Mouse (Mus musculus) forebrain, embryonic 13.5 days (tissue): ENCODE data around the gene Rangap1. TPM values are rescaled to one million over a fixed set of nuclear protein-coding genes. Genes with fewer than 3 reads are reported as not detected.
A peak's percentile ranks its signal among the peaks of the same experiment; 100 is the strongest.
"Not testable (repeated sequence)": the region's sequence is repeated elsewhere in the genome, so short reads cannot be mapped to it uniquely, and the experiment has no call there.

ENCODE experiments used
- ATAC-seq: fragments of 200-750 bp; cut with Nextera tagmentation; 2 replicates; pipeline ENCODE4 v1.8.0; 2017
- H3K27ac ChIP-seq: fragments of 300-500 bp; sonication (generic); 2 replicates; pipeline ENCODE4 v1.5.1; 2015; ENCODE audit warnings: inconsistent platforms, mild to moderate bottlenecking, moderate library complexity
- H3K27me3 ChIP-seq: fragments of 300-500 bp; sonication (generic); 2 replicates; pipeline ENCODE4 v1.6.1; 2015; ENCODE audit warnings: mild to moderate bottlenecking, inconsistent platforms
- H3K36me3 ChIP-seq: fragments of 300-500 bp; sonication (generic); 2 replicates; pipeline ENCODE4 v1.6.1; 2015; ENCODE audit warnings: mild to moderate bottlenecking, inconsistent platforms; ENCODE audit not compliant: poor library complexity, severe bottlenecking
- H3K4me1 ChIP-seq: fragments of 300-500 bp; sonication (generic); 2 replicates; pipeline ENCODE4 v1.6.1; 2015; ENCODE audit warnings: inconsistent platforms
- H3K4me2 ChIP-seq: fragments of 300-500 bp; sonication (generic); 2 replicates; pipeline ENCODE4 v1.6.1; 2015; ENCODE audit warnings: inconsistent platforms, mild to moderate bottlenecking, moderate library complexity
- H3K4me3 ChIP-seq: fragments of 300-500 bp; sonication (generic); 2 replicates; pipeline ENCODE4 v1.5.1; 2015; ENCODE audit warnings: mild to moderate bottlenecking, inconsistent platforms
- H3K9ac ChIP-seq: fragments of 300-500 bp; sonication (generic); 2 replicates; pipeline ENCODE4 v1.6.1; 2015; ENCODE audit warnings: mild to moderate bottlenecking, inconsistent platforms
- H3K9me3 ChIP-seq: fragments of 300-500 bp; sonication (generic); replicated peaks from 2 replicates; pipeline ENCODE4 v1.6.1; 2016; ENCODE audit warnings: inconsistent platforms
- WGBS: fragments of 180-500 bp; shearing (Covaris S2); methylation state at CpG from one replicate; pipeline ENCODE4 v1.1.7; 2015; 5-methylcytosine and 5-hydroxymethylcytosine counted together
- polyA plus RNA-seq: library from polyadenylated mRNA; unstranded; fragments of >200 nt; fragmentation: Nextera tagmentation; extraction: Ambion mirVana; gene quantifications from 2 replicates; pipeline ENCODE4 v1.2.1, GENCODE M21; 2015

Rangap1 gene
- polyA plus RNA-seq, 1 experiment from 2014 or later: 141 TPM

DNA sequence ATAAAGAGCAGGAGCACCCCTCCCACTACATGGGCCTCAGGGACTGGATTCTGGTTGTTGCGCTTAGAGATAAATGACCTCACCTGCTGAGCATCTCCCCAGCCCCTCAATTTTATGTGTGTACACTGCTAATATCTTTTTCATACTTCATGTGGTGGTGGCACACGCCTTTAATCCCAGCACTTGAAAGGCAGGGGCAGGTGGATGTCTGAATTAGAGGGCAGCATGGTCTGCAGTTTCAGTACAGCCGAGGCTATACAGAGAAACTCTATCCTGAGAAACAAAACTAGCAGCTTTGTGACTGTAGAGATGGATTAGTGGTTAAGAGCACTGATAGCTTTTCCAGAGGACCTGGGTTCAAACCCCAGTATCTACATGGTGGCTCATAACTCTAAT lies 42.2 kb downstream of the Rangap1 start:
- peaks cover 59% of the 10 kb centered on the region for H3K36me3 ChIP-seq
- WGBS: 91% methylated on average over 3 of the region's 3 CpGs
- H3K4me3 ChIP-seq: no peak overlapping the region
- no peak overlapping the region for H3K4me2 ChIP-seq
- no peak overlapping the region for H3K27ac ChIP-seq
- no peak overlapping the region for H3K9ac ChIP-seq
- no peaks in the 10 kb centered on the region for H3K4me1 ChIP-seq
- ATAC-seq: no peak
- H3K27me3 ChIP-seq: no peaks in the 10 kb centered on the region
- H3K9me3 ChIP-seq: no peaks in the 10 kb centered on the region

DNA sequence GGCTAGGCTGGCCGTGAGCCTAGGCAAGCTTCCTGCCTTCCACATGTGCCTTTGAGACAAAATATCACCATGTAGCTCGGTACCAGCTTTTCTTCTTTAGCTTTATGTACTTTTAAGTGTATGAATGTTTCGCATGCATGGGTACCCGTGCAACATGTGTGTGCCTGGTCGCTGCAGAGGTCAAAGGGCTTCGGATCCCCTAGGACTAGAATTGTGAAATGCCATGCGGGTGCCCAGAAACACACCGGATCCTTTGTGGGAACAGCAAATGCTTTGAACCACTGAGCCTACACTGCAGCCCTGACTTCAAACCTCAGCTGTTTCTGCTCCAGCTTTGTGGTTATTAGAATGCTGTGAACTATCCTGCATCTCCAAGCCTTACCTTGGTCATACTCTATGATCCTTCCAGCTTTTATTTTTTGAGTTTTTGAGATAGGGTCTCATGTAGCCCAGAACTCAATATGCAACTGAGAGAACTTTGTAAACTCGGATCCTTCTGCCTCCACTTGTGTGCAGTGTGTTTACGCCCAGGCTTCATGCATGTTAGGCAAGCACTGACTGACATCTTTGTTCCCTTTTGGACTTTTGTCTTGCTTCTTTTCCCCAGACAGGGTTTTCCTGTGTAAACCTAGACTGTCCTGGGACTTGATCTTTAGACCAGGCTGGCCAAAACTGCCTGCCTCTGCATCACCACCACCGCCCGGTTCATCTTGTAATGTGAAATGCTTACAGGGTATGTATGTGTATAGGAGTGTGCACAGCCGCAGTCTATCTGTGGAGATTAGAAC lies 42.8 kb downstream of the Rangap1 start:
- no peak overlapping the region for H3K27ac ChIP-seq
- no peak overlapping the region for H3K4me2 ChIP-seq
- no peak overlapping the region for H3K9ac ChIP-seq
- no peak overlapping the region for H3K4me3 ChIP-seq
- WGBS: 91% methylated on average over 13 of the region's 13 CpGs
- no peaks in the 10 kb centered on the region for H3K4me1 ChIP-seq
- no peaks in the 10 kb centered on the region for H3K27me3 ChIP-seq
- H3K9me3 ChIP-seq: no peaks in the 10 kb centered on the region
- ATAC-seq: no peak
- peaks cover 53% of the 10 kb centered on the region for H3K36me3 ChIP-seq

DNA sequence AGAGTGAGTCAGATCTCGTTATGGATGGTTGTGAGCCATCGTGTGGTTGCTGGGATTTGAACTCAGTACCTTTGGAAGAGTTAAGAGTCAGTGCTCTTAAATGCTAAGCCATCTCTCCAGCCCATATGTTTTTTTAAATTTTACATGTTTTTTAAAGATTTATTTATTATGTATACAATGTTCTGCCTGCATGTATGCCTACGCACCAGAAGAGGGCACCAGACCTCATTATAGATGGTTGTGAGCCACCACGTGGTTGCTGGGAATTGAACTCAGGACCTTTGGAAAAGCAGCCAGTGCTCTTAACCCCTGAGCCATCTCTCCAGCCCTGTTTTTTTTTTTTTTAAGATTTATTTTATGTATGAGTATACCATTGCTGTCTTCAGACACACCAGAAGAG lies 44.0 kb downstream of the Rangap1 start:
- H3K27me3 ChIP-seq, H3K4me1 ChIP-seq, ATAC-seq, H3K4me2 ChIP-seq, H3K27ac ChIP-seq, H3K4me3 ChIP-seq, H3K9me3 ChIP-seq, H3K9ac ChIP-seq: not testable (repeated sequence)
- H3K36me3 ChIP-seq: peaks cover 44% of the 10 kb centered on the region
- 77% methylated on average over 4 of the region's 4 CpGs for WGBS

DNA sequence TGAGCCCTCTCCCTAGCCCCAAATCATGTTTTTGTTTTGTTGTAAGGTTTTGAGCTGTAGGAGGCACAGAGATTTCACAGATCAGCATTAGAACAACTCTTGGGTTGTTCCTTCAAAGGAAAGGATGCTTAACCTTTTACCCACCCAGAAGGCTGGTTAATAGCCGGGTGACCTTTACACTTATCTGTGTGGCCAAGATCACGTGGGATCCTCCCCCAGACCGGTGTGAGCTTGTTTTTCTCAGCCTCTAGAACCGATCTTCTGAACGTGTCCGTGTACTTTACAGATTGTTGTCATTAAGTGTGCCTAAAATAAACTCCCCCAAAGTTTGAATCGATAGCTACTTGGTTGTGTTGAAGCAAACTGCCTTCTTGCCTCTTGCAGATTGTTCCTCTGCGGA lies 44.7 kb downstream of the Rangap1 start:
- Histone ChIP-seq H3K4me1 (no peaks in the 10 kb centered on the region), H3K4me2 (no peak overlapping the region), H3K4me3 (no peak overlapping the region), H3K9ac (no peak overlapping the region), H3K36me3 (peaks cover 36% of the 10 kb centered on the region), H3K9me3 (no peaks in the 10 kb centered on the region), H3K27me3 (peaks cover 11% of the 10 kb centered on the region), H3K27ac (no peak overlapping the region)
- WGBS: 88% methylated on average over 8 of the region's 8 CpGs
- no peak for ATAC-seq

DNA sequence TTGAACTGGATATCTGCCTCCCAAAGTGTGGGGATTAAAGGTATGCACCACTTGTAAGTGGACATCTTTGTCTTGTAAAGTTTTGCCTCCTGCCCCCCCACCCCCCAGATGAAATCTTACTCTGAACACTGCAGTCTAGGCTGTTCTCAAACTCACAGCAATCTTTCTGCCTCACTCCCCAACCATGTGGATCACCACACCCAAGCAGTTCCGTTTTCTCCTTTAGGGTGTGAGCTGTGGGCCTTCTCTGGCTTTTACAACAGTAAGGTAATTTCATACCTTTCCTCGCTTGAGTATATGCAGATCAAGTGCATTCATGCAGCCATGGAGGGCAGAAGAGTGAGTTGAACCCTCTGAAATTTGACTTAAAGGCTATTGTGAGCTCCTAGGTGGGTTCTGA lies 45.2 kb downstream of the Rangap1 start:
- no peak overlapping the region for H3K9ac ChIP-seq
- no peak overlapping the region for H3K27ac ChIP-seq
- H3K4me1 ChIP-seq: no peaks in the 10 kb centered on the region
- ATAC-seq: no peak
- H3K9me3 ChIP-seq: no peaks in the 10 kb centered on the region
- 72% methylated on average over 2 of the region's 2 CpGs for WGBS
- H3K36me3 ChIP-seq: peaks cover 32% of the 10 kb centered on the region
- H3K4me3 ChIP-seq: no peak overlapping the region
- H3K27me3 ChIP-seq: peaks cover 15% of the 10 kb centered on the region
- H3K4me2 ChIP-seq: no peak overlapping the region

DNA sequence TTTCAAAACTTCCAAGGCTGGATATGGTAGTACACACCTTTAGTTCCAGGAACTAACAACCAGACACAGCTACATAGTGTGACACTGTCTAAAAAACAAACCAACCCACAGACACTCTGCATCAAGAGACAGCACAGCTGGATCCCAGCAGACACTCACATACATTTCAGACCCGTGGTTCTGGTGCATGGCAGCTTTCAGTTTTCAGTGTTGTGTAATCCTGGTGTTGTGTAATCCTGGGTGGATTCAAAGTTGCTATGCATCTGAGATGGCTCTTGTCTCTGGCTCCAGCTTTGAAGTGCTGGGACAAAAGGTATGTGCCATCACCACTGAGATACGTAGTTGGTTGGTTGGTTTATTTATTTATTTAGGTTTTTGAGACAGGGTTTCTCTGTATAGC lies 46.8 kb downstream of the Rangap1 start:
- Histone ChIP-seq H3K9ac (no peak overlapping the region), H3K4me1 (peaks cover 13% of the 10 kb centered on the region), H3K9me3 (no peaks in the 10 kb centered on the region), H3K4me2 (no peak overlapping the region), H3K27me3 (peaks cover 31% of the 10 kb centered on the region), H3K36me3 (peaks cover 16% of the 10 kb centered on the region), H3K4me3 (no peak overlapping the region), H3K27ac (no peak overlapping the region)
- no peak for ATAC-seq
- WGBS: 74% methylated on average over 2 of the region's 2 CpGs

DNA sequence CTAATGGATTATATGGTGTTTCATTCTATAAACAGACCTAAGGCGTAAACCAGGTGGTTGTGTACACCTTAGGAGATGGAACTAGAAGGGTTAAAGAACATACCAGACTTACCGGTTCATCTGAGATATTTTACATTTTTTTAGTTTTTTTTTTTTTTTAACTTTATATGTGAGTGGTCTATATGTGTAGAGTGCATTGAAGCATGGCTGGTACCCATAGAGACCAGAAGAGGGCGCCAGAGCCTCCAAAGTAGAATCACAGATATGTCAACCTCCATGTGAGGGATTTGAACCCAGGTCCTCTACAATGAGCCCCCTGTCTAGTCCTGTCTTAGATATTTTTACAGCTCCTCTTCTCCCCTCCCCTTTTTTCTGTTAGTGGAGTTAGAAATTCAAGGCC lies 47.5 kb downstream of the Rangap1 start:
- peaks cover 9% of the 10 kb centered on the region for H3K36me3 ChIP-seq
- no peak overlapping the region for H3K27ac ChIP-seq
- peaks cover 38% of the 10 kb centered on the region for H3K27me3 ChIP-seq
- H3K4me1 ChIP-seq: peaks cover 20% of the 10 kb centered on the region
- no peaks in the 10 kb centered on the region for H3K9me3 ChIP-seq
- WGBS: 55% methylated on average over 3 of the region's 3 CpGs
- no peak overlapping the region for H3K4me3 ChIP-seq
- ATAC-seq: no peak
- no peak overlapping the region for H3K9ac ChIP-seq
- no peak overlapping the region for H3K4me2 ChIP-seq

DNA sequence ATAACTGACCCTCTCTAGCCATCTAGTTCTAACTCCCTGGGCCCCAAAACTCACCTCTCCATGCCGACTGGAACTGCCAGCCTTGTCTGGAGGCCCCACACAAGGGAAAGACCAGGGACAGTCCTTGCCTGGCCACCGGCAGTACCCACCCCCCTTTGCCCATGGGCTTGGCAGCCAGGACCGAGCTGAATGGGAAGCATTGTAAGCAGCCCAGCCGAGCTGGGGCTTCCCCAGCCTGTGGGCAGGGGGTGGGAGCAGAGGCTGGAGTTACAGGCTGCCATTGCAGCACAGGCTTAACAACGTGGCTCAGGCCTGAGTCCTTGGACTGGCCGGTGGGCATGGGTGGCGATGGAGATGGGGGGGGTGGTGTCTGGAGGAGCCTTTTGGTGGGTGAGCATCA lies 48.2 kb downstream of the Rangap1 start, which contains the start of gene Chadl:
Gene Chadl (minus strand): TSS at position 113 of the 400 bp plus-strand sequence.
- no peak within 1 kb of the TSS for H3K9ac ChIP-seq
- no peak within 1 kb of the TSS for H3K27ac ChIP-seq
- no peak within 1 kb of the TSS for H3K4me2 ChIP-seq
- WGBS: 51% methylated on average over 7 of the region's 7 CpGs
- no peak for ATAC-seq
- H3K27me3 ChIP-seq: peaks cover 45% of the 10 kb centered on the region
- no peak within 1 kb of the TSS for H3K4me3 ChIP-seq
- peaks cover 21% of the 10 kb centered on the region for H3K4me1 ChIP-seq
- no peaks in the 10 kb centered on the region for H3K9me3 ChIP-seq
- peaks cover 2% of the 10 kb centered on the region; the same call in 1 of the 2 replicates for H3K36me3 ChIP-seq

DNA sequence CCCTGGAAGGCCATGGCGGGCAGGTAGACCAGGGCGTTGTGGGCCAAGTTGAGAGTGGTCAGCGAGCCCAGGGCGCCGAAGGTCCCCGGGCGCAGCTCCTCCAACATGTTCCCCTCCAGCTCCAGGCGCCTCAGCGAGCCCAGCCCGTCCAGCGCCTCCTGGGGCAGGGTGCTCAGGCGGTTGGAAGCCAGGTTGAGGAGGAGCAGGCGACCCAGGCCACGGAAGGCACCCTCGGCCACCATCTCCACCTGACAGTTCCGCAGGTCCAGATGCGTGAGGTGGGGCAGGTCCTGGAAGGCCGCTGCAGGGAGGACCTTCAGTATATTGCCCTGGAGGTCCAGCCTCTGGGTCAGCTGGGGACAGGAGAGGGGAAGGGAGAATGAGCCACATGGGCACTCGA lies 50.4 kb downstream of the Rangap1 start:
- no peaks in the 10 kb centered on the region for H3K36me3 ChIP-seq
- H3K4me3 ChIP-seq: peak overlapping the region; percentile 54
- no peak for ATAC-seq
- H3K27ac ChIP-seq: no peak overlapping the region
- peak overlapping the region; percentile 94 for H3K4me2 ChIP-seq
- peaks cover 53% of the 10 kb centered on the region for H3K27me3 ChIP-seq
- 20% methylated on average over 19 of the region's 19 CpGs for WGBS
- peak overlapping the region; percentile 76 for H3K9ac ChIP-seq
- H3K9me3 ChIP-seq: no peaks in the 10 kb centered on the region
- peaks cover 21% of the 10 kb centered on the region for H3K4me1 ChIP-seq

DNA sequence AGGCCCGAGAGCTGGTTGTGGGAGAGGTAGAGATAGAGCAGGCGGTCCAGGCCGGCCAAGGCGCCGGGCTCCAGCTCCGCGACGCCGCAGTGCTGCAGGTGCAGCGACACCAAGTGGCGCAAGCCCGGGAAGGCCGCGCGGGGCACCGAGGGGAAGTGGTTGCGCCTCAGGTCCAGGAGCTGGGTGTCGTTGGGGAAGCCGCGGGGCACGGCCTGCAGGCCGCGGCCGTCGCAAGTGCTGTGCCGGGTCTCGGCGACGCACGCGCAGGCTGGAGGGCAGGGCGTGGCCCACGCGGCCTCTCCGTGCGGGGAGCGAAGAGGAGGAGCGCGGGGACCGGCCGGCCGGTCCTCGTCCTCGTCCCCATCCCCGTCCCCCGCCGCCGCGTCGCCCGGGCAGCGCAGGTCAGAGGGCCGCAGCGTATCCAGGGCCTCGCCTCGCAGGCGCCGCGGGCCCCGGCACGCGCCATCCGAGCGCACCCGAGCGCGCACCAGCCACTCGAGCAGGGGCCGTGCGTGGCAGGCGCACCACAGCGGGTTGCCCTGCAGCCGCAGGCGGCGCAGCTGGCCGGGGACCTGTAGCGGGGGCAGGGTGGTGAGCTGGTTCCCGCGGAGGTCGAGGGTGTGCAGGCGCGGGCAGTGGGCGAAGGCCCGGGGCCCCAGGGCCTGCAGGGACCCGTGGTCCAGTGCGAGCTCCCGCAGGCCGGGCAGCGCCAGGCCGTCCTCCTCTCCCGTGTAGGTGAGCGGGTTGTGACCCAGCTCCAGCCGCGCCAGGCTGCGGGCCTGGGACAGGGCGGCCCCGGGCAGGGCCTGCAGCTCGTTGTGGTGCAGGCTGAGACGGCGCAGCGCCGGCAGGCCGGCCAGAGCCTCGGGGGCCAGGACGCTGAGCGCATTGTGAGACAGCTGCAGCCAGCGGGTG lies 51.1 kb downstream of the Rangap1 start:
- H3K27me3 ChIP-seq: peaks cover 53% of the 10 kb centered on the region
- ATAC-seq: peak; percentile 85

DNA sequence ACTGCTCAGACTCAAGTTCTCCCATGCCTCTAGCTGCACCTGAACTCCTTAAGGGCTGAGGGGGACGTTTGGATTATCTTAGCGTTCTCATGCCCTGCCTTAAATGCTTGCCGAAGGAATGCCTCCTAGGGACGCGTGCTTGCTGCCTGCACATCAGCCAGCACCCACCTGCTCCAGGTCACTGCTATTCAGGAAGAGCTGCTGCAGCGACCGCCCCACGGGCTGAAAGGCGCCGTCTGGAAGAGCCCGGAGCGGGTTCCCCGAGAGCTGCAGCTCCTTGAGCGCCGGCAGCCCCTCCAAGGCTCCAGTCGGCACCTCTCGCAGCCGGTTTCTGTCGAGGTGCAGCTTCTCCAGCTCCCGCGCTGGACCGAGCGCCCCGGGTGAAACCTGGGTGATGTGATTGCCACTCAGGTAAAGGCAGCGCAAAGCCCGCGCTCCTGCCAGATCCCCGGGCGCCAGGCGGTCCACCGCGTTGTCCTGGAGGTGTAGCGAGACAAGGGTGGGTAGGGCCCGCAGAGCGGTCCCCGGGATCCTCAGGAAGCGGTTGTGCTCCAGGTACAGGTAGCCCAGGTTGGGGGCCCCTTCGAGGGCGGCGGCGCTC lies 51.9 kb downstream of the Rangap1 start:
- Histone ChIP-seq H3K9ac (peak overlapping the region; percentile 76), H3K4me1 (peaks cover 21% of the 10 kb centered on the region), H3K9me3 (no peaks in the 10 kb centered on the region), H3K27me3 (peaks cover 53% of the 10 kb centered on the region), H3K4me2 (peak overlapping the region; percentile 94), H3K27ac (no peak overlapping the region), H3K36me3 (peaks cover under 1% of the 10 kb centered on the region; the same call in 1 of the 2 replicates), H3K4me3 (peak overlapping the region; percentile 54)
- peak; percentile 37 for ATAC-seq
- 4% methylated on average over 41 of the region's 41 CpGs for WGBS

More for the DNA sequence above, 51.1 kb downstream of the Rangap1 start:
- Histone ChIP-seq H3K27ac (no peak overlapping the region), H3K9me3 (no peaks in the 10 kb centered on the region), H3K4me2 (peak overlapping the region; percentile 94), H3K4me1 (peaks cover 21% of the 10 kb centered on the region), H3K4me3 (peak overlapping the region; percentile 54), H3K36me3 (no peaks in the 10 kb centered on the region), H3K9ac (peak overlapping the region; percentile 76)
- WGBS: under 1% methylated on average over 88 of the region's 107 CpGs

DNA sequence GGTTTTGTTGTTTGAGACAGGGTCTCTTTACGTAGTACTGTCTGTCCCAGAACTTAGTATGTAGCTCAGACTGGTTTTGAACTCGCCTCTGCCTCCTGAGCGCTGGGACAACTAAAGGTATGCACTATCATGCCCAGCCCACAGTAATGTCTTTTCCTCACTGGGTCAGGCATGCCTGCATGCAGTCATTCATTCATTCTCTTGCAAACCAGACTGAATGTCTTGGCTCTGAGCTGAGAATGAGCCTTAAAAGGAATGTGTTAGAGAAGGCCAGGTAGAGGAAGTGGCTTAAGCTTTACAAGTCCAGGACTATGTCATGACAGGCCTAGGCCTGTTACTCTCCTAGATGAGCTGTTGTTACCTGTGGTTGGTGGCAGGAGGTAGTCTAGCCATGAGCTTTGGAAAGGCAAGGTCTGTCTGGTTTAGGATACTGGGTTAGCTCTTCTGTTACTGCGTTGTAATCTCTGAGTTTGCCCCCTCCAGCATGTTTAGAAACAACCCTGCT lies 65.0 kb downstream of the Rangap1 start:
- peaks cover 89% of the 10 kb centered on the region for H3K36me3 ChIP-seq

More for the DNA sequence above, 65.0 kb downstream of the Rangap1 start:
- no peak overlapping the region for H3K9ac ChIP-seq
- no peak overlapping the region for H3K4me3 ChIP-seq
- H3K27ac ChIP-seq: no peak overlapping the region
- no peaks in the 10 kb centered on the region for H3K9me3 ChIP-seq
- ATAC-seq: no peak
- no peaks in the 10 kb centered on the region for H3K4me1 ChIP-seq
- H3K4me2 ChIP-seq: no peak overlapping the region
- WGBS: 97% methylated on average over 4 of the region's 4 CpGs
- H3K27me3 ChIP-seq: no peaks in the 10 kb centered on the region
